ENCODE assay signal across 22 mouse cellular contexts in the genomic region with DNA sequence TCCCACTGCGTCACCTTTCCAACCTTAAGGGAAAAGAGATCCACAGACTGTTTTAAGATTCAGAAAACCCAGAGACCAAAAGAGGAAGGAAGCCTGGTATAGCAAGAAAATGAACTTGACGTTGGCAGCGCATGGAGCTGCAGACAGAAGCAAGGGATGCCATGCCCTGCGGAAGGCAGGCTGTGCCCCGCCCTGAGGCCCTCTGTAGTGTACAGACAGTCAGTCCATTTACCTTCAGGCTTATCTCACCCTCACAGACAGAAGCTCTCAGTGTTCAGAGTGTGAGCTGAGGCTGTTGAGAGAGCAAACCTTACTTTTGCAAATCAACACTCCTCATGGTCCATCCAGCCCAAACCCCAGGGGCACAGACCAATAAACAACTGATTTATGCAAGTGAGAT. TPM values are rescaled to one million over a fixed set of nuclear protein-coding genes. Genes with fewer than 3 reads are reported as not detected.
DNase-seq lines count a peak whose midpoint lies in the region; ATAC-seq lines count a peak whose summit lies in the region.
"Had no signal": no experiment of that assay in that cellular context is flagged by ENCODE, and none has a peak within 500 bp of the region (broad histone marks: within the 10 kb centered on the region; RNA-seq: fewer than 3 reads in every experiment).

No protein-coding gene starts in this region.

- WGBS in liver, embryonic 12.5 days (ENCODE audit: insufficient replicate concordance) = 40% methylated on average over 5 of the region's 5 CpGs
- WGBS in limb, embryonic 10.5 days = 95% methylated on average over 5 of the region's 5 CpGs

- intact Hi-C loops in left cerebral cortex, postnatal 36 days (cut with DNase I) = no loop called here

- H3K27me3 ChIP-seq in liver, embryonic 12.5 days (replicated peaks) = no peaks in the 10 kb centered on the region
- no peaks in the 10 kb centered on the region for H3K27me3 ChIP-seq in limb, embryonic 10.5 days (ENCODE audit: low read depth, poor library complexity, severe bottlenecking)
- H3K27me3 ChIP-seq: embryonic facial prominence, embryonic 15.5 days; forebrain, embryonic 15.5 days; kidney, embryonic 15.5 days; midbrain, embryonic 13.5 days had no signal

- no peak overlapping the region for H3K4me2 ChIP-seq in liver, embryonic 12.5 days
- H3K4me2 ChIP-seq: embryonic facial prominence, embryonic 15.5 days; forebrain, embryonic 15.5 days; kidney, embryonic 15.5 days; midbrain, embryonic 13.5 days had no signal

- H3K4me3 ChIP-seq in liver, embryonic 12.5 days = no peak overlapping the region
- no peak overlapping the region for H3K4me3 ChIP-seq in limb, embryonic 10.5 days
- H3K4me3 ChIP-seq: embryonic facial prominence, embryonic 15.5 days; forebrain, embryonic 15.5 days; hindbrain, embryonic 10.5 days; kidney, embryonic 15.5 days; midbrain, embryonic 13.5 days had no signal

- H3K4me1 ChIP-seq in liver, embryonic 12.5 days = peaks cover 13% of the 10 kb centered on the region
- peaks cover 60% of the 10 kb centered on the region for H3K4me1 ChIP-seq in limb, embryonic 10.5 days
- H3K4me1 ChIP-seq: forebrain, embryonic 15.5 days had no signal

- peak; percentile 5 for DNase-seq in c-Kit-positive CD71-positive TER-119-positive erythroid progenitor cells, embryonic 14.5 days (ENCODE audit: low spot score)
- no peak for DNase-seq in limb, embryonic 10.5 days (ENCODE audit: low spot score)
- DNase-seq in urinary bladder, postnatal 14 days (ENCODE audit: low spot score) = no peak
- no peak for DNase-seq in left cerebral cortex, postnatal 36 days (ENCODE audit: low spot score in 2 of 2)
- DNase-seq: cerebellum, adult 8-10 months; heart, adult 11 months; kidney, adult 11 months; kidney, postnatal 36 days; lung, adult 18-20 months; lung, postnatal 10 days; retina, postnatal 1 day; right cerebral cortex, postnatal 25 days had no signal

- no peaks in the 10 kb centered on the region for H3K36me3 ChIP-seq in liver, embryonic 12.5 days
- H3K36me3 ChIP-seq in limb, embryonic 10.5 days = peaks cover 40% of the 10 kb centered on the region
- H3K36me3 ChIP-seq: forebrain, embryonic 15.5 days; hindbrain, embryonic 10.5 days; midbrain, embryonic 13.5 days had no signal

- no peaks in the 10 kb centered on the region for H3K9me3 ChIP-seq in liver, embryonic 12.5 days (replicated peaks)
- no peaks in the 10 kb centered on the region for H3K9me3 ChIP-seq in limb, embryonic 10.5 days (replicated peaks)
- H3K9me3 ChIP-seq: embryonic facial prominence, embryonic 15.5 days; forebrain, embryonic 15.5 days; hindbrain, embryonic 10.5 days; kidney, embryonic 15.5 days; midbrain, embryonic 13.5 days had no signal

- no peak overlapping the region for H3K9ac ChIP-seq in liver, embryonic 12.5 days
- H3K9ac ChIP-seq: embryonic facial prominence, embryonic 15.5 days; forebrain, embryonic 15.5 days; kidney, embryonic 15.5 days; midbrain, embryonic 13.5 days had no signal

- ATAC-seq in granulocyte monocyte progenitor cell, adult 5-6 weeks (replicated peaks; ENCODE audit: poor library complexity, severe bottlenecking) = peak; percentile 50
- ATAC-seq in liver, embryonic 12.5 days = peak; percentile 78
- peak; percentile 87 for ATAC-seq in megakaryocyte progenitor cell, adult 5-6 weeks (replicated peaks; ENCODE audit: poor library complexity)
- ATAC-seq: forebrain, embryonic 15.5 days; hindbrain, embryonic 16.5 days; midbrain, embryonic 13.5 days had no signal

- no peak overlapping the region for H3K27ac ChIP-seq in liver, embryonic 12.5 days
- no peak overlapping the region for H3K27ac ChIP-seq in limb, embryonic 10.5 days
- H3K27ac ChIP-seq: embryonic facial prominence, embryonic 15.5 days; forebrain, embryonic 15.5 days; hindbrain, embryonic 10.5 days; kidney, embryonic 15.5 days; midbrain, embryonic 13.5 days had no signal

RNA-seq across cellular contexts. Expression of gene Bmp7, which starts 35.1 kb away (rescaled TPM):
- not detected in 2 replicates for total RNA-seq in granulocyte monocyte progenitor cell, adult 5-6 weeks (2014; fragmentation: Nextera tagmentation)
- not detected in 2 replicates for total RNA-seq in granulocyte monocyte progenitor cell, adult 5-6 weeks (2017)
- polyA plus RNA-seq in liver, embryonic 12.5 days (2016; fragmentation: Nextera tagmentation; extraction: Ambion mirVana) = 3.3 and 4.4 TPM in 2 replicates
- 0.10 TPM in 1 of 2 replicates, not detected in the other for total RNA-seq in megakaryocyte progenitor cell, adult 5-6 weeks (2015)
- total RNA-seq in megakaryocyte progenitor cell, adult 5-6 weeks (2017) = not detected in 2 replicates
- polyA plus RNA-seq in limb, embryonic 10.5 days (2016; fragmentation: Nextera tagmentation; extraction: Ambion mirVana) = 31.3 and 39.5 TPM in 2 replicates
- 10 to 100 TPM in 1 of 2 experiments, 1 to 10 TPM in 1; 9.4 to 12.7 TPM for total RNA-seq in left cerebral cortex, postnatal 36 days (2021)
- total RNA-seq: MEL had no signal

Comparison
In these comparisons a context has a peak if more than half of its experiments do, and no peak if none do; other contexts are left out.
1. RNA of gene Bmp7, which starts 35.1 kb away (total RNA-seq): 9.4 to 12.7 TPM in left cerebral cortex, postnatal 36 days; not detected in granulocyte monocyte progenitor cell, adult 5-6 weeks and 0.10 TPM in megakaryocyte progenitor cell, adult 5-6 weeks; every median in the first group is over 4 times any median in the second.
2. Peak in every context shown above with its lines, with median percentiles within 50 percentile points of each other: ATAC-seq.